Mouse (Mus musculus): ENCODE measurements around the gene Mab21l3.

DNA sequence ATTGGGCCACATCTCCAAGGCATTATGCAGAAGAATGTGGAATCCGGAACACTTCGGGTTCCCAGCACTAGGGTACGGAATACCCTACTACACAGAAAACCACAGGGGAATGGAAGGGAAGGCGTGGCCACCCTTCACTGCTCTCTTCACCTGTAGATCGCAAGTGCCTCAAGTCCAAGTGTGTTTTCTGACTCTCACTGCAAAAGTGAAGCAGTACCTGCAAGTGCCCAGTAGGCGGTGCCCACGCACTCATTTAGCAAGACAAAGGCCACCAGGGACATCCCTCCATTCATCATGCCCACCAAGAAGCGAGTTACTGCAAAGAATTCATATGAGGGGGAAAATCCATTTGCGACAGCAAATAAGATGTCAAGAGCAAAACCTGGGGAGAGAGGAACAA, 48.1 kb upstream of the Mab21l3 start:
- peak; percentile 59; the same call in 1 of the 2 replicates for TF ChIP-seq CTCF (IDR thresholded peaks at IDR 0.05; ENCODE audit: low read depth, low read length)
- TF ChIP-seq GATA1 (IDR thresholded peaks at IDR 0.05; ENCODE audit: borderline replicate concordance, low read length) = no peak

Data from G1E (cell line).